Mouse (Mus musculus): ENCODE data around the gene Spint4. TPM values are rescaled to one million over a fixed set of nuclear protein-coding genes. Genes with fewer than 3 reads are reported as not detected.

The Spint4 gene
- not detected in 2 replicates for total RNA-seq (2014; rRNA removed)
- not detected in 2 replicates for polyA plus RNA-seq (2012; rRNA removed)

DNA sequence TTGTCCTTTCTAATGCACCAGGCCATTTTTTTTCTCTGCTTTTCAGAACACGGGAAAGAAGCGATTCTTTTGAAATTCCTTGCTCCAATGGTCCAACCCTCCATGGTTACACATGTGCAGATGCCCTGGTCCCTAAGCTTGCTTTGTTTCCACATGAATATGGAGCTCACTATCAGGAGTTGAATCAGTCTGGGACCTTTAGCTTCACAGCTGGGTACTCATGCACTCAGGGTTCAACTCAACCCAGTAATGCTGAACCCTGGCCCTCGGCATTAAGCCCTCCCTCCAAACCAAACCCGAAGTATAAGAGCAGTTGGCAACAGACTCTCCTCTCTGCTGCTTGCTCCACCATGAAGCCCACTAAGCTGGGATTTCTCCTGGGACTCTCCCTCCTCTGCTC lies at the start of gene Spint4:
TSS of gene Spint4 (plus strand) at position 301 of the 400 bp plus-strand sequence.
- H3K9ac ChIP-seq (ENCODE audit: low read depth, low read length): no peak within 1 kb of the TSS
- WGBS: 81% methylated on average over 4 of the region's 4 CpGs
- H3K36me3 ChIP-seq (ENCODE audit: control insufficient read depth, insufficient read depth, low read length): no peaks in the 10 kb centered on the region
- no peaks in the 10 kb centered on the region for H3K79me2 ChIP-seq (ENCODE audit: control insufficient read depth, insufficient read depth, low read length)
- no peaks in the 10 kb centered on the region for H3K4me1 ChIP-seq (ENCODE audit: control insufficient read depth, insufficient read depth, low read length)
- TF ChIP-seq CTCF (IDR thresholded peaks at IDR 0.05; ENCODE audit: low read depth, low read length) (no peak), POLR2A (IDR thresholded peaks at IDR 0.05; ENCODE audit: extremely low read depth, insufficient read depth, low read length) (no peak)
- no peak within 1 kb of the TSS for H3K4me3 ChIP-seq (ENCODE audit: insufficient read depth, low read depth, low read length)
- no peak within 1 kb of the TSS for H3K27ac ChIP-seq (replicated peaks; ENCODE audit: insufficient read depth, low read depth, low read length)
- no peaks in the 10 kb centered on the region; the same call in 1 of the 2 replicates for H3K27me3 ChIP-seq (ENCODE audit: control insufficient read depth, insufficient read depth, low read length)
- DNase-seq (ENCODE audit: extremely low read depth, low read depth, low spot score): no peak

DNA sequence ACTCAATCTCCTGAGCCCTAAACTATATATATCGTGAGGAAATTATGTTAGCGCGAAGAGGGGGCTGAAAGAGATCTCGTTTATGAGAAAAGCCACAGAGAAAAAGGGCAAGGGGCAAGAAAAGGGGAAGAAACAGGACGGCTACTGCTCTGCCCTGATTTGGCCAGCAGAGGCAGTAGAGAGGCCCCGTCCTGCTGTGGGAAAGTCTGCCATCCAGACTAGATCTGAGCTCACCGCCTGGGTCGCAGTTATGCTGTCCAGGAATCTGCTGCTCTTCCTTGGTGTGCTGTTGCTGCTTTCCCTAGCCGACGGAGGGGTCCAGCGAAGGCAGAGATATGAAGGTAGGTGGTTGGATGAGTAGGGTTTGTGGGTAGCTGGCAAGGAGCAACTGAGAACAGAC lies 42.4 kb upstream of the Spint4 start, which contains the start of gene Wfdc10:
TSS of gene Wfdc10 (plus strand) at position 189 of the 400 bp plus-strand sequence.
- DNase-seq (ENCODE audit: extremely low read depth, low read depth, low spot score): no peak
- TF ChIP-seq CTCF (IDR thresholded peaks at IDR 0.05; ENCODE audit: low read depth, low read length): peak; percentile 82
- no peak for TF ChIP-seq POLR2A (IDR thresholded peaks at IDR 0.05; ENCODE audit: extremely low read depth, insufficient read depth, low read length)
- H3K4me1 ChIP-seq (ENCODE audit: control insufficient read depth, insufficient read depth, low read length): no peaks in the 10 kb centered on the region
- WGBS: 17% methylated on average over 11 of the region's 11 CpGs
- no peak within 1 kb of the TSS for H3K4me3 ChIP-seq (ENCODE audit: insufficient read depth, low read depth, low read length)
- no peaks in the 10 kb centered on the region for H3K36me3 ChIP-seq (ENCODE audit: control insufficient read depth, insufficient read depth, low read length)
- H3K27ac ChIP-seq (replicated peaks; ENCODE audit: insufficient read depth, low read depth, low read length): no peak within 1 kb of the TSS
- H3K9ac ChIP-seq (ENCODE audit: low read depth, low read length): no peak within 1 kb of the TSS
- H3K79me2 ChIP-seq (ENCODE audit: control insufficient read depth, insufficient read depth, low read length): no peaks in the 10 kb centered on the region
- no peaks in the 10 kb centered on the region for H3K27me3 ChIP-seq (ENCODE audit: control insufficient read depth, insufficient read depth, low read length)

DNA sequence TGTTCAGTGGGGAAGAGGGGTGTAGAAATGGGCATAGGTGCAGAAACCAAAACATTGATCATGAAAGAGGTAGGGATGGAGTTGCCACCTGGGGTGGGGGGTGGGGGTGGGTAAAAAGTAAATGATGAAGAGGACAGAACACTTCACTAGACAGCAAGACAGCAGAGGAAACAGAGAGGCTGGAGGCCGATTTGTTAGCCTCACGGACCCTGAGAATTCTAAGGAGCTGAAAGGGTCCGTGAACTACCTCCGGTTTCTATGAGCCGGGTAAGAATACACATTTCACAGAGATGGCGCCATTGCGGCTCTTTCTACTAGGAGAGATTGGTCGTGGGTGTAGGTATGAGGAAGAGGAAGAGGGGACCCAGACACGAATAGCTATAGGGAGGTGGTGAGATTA lies 41.8 kb upstream of the Spint4 start, which contains the start of gene Wfdc9:
TSS of gene Wfdc9 (minus strand) at position 101 of the 400 bp plus-strand sequence.
- TF ChIP-seq POLR2A (IDR thresholded peaks at IDR 0.05; ENCODE audit: extremely low read depth, insufficient read depth, low read length) (no peak), CTCF (IDR thresholded peaks at IDR 0.05; ENCODE audit: low read depth, low read length) (no peak)
- no peak within 1 kb of the TSS for H3K4me3 ChIP-seq (ENCODE audit: insufficient read depth, low read depth, low read length)
- WGBS: 76% methylated on average over 9 of the region's 9 CpGs
- DNase-seq (ENCODE audit: extremely low read depth, low read depth, low spot score): no peak
- no peak within 1 kb of the TSS for H3K9ac ChIP-seq (ENCODE audit: low read depth, low read length)
- H3K79me2 ChIP-seq (ENCODE audit: control insufficient read depth, insufficient read depth, low read length): no peaks in the 10 kb centered on the region
- H3K27me3 ChIP-seq (ENCODE audit: control insufficient read depth, insufficient read depth, low read length): no peaks in the 10 kb centered on the region
- no peaks in the 10 kb centered on the region for H3K36me3 ChIP-seq (ENCODE audit: control insufficient read depth, insufficient read depth, low read length)
- H3K4me1 ChIP-seq (ENCODE audit: control insufficient read depth, insufficient read depth, low read length): no peaks in the 10 kb centered on the region
- H3K27ac ChIP-seq (replicated peaks; ENCODE audit: insufficient read depth, low read depth, low read length): no peak within 1 kb of the TSS

DNA sequence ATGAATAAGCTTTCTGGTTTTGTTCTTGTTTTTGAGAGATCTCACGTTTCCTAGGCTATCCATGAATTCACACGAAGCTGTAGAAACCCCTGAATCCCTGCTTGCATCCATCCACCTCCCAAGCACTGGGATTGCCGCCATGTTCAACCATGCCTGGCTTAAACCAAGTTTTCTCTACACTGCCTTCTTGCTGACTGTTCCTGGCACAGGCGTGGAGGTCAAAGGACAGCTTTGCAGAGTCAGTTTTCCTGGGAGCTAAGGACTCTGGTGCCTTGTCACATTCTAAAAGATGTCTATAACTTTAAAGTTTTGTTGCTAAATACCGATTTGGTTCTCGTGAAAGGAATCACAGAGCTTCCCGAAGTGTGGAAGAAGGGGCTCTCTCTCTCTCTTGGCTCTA lies 33.5 kb upstream of the Spint4 start:
- 88% methylated on average over 7 of the region's 7 CpGs for WGBS
- Histone ChIP-seq H3K4me3 (ENCODE audit: insufficient read depth, low read depth, low read length) (no peak overlapping the region), H3K9ac (ENCODE audit: low read depth, low read length) (no peak overlapping the region), H3K4me1 (ENCODE audit: control insufficient read depth, insufficient read depth, low read length) (no peaks in the 10 kb centered on the region), H3K27ac (replicated peaks; ENCODE audit: insufficient read depth, low read depth, low read length) (no peak overlapping the region), H3K27me3 (ENCODE audit: control insufficient read depth, insufficient read depth, low read length) (no peaks in the 10 kb centered on the region), H3K36me3 (ENCODE audit: control insufficient read depth, insufficient read depth, low read length) (no peaks in the 10 kb centered on the region), H3K79me2 (ENCODE audit: control insufficient read depth, insufficient read depth, low read length) (no peaks in the 10 kb centered on the region)
- TF ChIP-seq CTCF (IDR thresholded peaks at IDR 0.05; ENCODE audit: low read depth, low read length): no peak
- TF ChIP-seq POLR2A (IDR thresholded peaks at IDR 0.05; ENCODE audit: extremely low read depth, insufficient read depth, low read length): no peak
- DNase-seq (ENCODE audit: extremely low read depth, low read depth, low spot score): no peak

DNA sequence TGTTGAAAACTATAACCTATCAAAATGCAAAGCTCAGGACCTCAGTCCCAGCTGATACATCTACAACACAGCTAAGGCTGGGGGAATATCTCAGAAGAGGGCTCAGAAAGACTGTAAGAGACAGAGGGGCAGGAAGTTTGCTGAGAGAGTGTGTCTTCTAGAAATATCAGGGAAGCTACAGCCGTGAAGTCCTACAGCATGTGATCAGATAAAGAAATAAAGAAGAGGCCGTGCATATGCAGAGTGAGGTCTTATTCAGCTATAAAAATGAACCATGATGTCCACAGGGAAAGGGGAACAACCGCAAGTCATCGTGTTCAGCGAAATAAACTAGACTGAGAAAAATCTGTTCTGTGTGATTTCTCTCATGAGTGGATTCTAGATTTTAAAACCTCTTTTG lies 28.0 kb upstream of the Spint4 start:
- no peaks in the 10 kb centered on the region for H3K27me3 ChIP-seq (ENCODE audit: control insufficient read depth, insufficient read depth, low read length)
- H3K27ac ChIP-seq (replicated peaks; ENCODE audit: insufficient read depth, low read depth, low read length): no peak overlapping the region
- no peaks in the 10 kb centered on the region for H3K36me3 ChIP-seq (ENCODE audit: control insufficient read depth, insufficient read depth, low read length)
- no peaks in the 10 kb centered on the region for H3K79me2 ChIP-seq (ENCODE audit: control insufficient read depth, insufficient read depth, low read length)
- WGBS: 69% methylated on average over 5 of the region's 5 CpGs
- TF ChIP-seq POLR2A (IDR thresholded peaks at IDR 0.05; ENCODE audit: extremely low read depth, insufficient read depth, low read length) (no peak), CTCF (IDR thresholded peaks at IDR 0.05; ENCODE audit: low read depth, low read length) (no peak)
- H3K9ac ChIP-seq (ENCODE audit: low read depth, low read length): no peak overlapping the region
- H3K4me3 ChIP-seq (ENCODE audit: insufficient read depth, low read depth, low read length): no peak overlapping the region
- no peak for DNase-seq (ENCODE audit: extremely low read depth, low read depth, low spot score)
- H3K4me1 ChIP-seq (ENCODE audit: control insufficient read depth, insufficient read depth, low read length): no peaks in the 10 kb centered on the region

DNA sequence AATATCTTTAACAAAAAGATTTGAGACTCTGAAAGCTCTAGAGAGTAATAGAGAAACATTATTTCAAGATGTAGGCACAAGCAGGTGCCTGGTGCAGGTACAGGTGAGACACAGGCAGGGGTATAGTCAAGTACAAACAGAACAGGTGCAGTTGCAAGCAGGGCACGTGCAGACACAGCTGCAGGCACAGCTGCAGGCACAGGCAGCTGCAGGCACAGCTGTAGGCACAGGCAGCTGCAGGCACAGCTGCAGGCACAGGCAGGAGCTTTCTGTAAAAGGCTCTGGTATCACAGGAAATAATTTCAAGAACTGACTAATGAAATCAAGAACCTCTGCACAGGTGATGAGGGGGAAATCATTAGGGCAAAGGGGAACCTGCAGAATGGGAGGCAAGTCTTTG lies 27.4 kb upstream of the Spint4 start:
- no peaks in the 10 kb centered on the region for H3K36me3 ChIP-seq (ENCODE audit: control insufficient read depth, insufficient read depth, low read length)
- 21% methylated on average over 1 of the region's 1 CpGs for WGBS
- no peak for TF ChIP-seq CTCF (IDR thresholded peaks at IDR 0.05; ENCODE audit: low read depth, low read length)
- no peak for TF ChIP-seq POLR2A (IDR thresholded peaks at IDR 0.05; ENCODE audit: extremely low read depth, insufficient read depth, low read length)

More for the DNA sequence above, 27.4 kb upstream of the Spint4 start:
- H3K27me3 ChIP-seq (ENCODE audit: control insufficient read depth, insufficient read depth, low read length): no peaks in the 10 kb centered on the region
- DNase-seq (ENCODE audit: extremely low read depth, low read depth, low spot score): no peak
- no peak overlapping the region for H3K4me3 ChIP-seq (ENCODE audit: insufficient read depth, low read depth, low read length)
- H3K27ac ChIP-seq (replicated peaks; ENCODE audit: insufficient read depth, low read depth, low read length): no peak overlapping the region
- no peak overlapping the region for H3K9ac ChIP-seq (ENCODE audit: low read depth, low read length)
- H3K79me2 ChIP-seq (ENCODE audit: control insufficient read depth, insufficient read depth, low read length): no peaks in the 10 kb centered on the region
- no peaks in the 10 kb centered on the region for H3K4me1 ChIP-seq (ENCODE audit: control insufficient read depth, insufficient read depth, low read length)
